Mouse (Mus musculus) heart, embryonic 13.5 days (tissue): ENCODE measurements around the gene Morn4. TPM values are rescaled to one million over a fixed set of nuclear protein-coding genes. Genes with fewer than 3 reads are reported as not detected.
"Not testable (repeated sequence)": the region's sequence is repeated elsewhere in the genome, so short reads cannot be mapped to it uniquely, and the experiment has no call there.

Experiments
- ATAC-seq: fragments of 200-750 bp; cut with Nextera tagmentation; 2 replicates; pipeline ENCODE4 v1.8.0; 2017; ENCODE audit warnings: moderate TSS enrichment; ENCODE audit not compliant: insufficient number of reproducible peaks, low FRiP score, low TSS enrichment; ENCODE audit errors: extremely low read depth
- H3K27ac ChIP-seq: fragments of 300-500 bp; sonication (generic); replicated peaks from 2 replicates; pipeline ENCODE4 v1.5.1; 2015; ENCODE audit warnings: moderate library complexity, mild to moderate bottlenecking, inconsistent platforms
- H3K27me3 ChIP-seq: fragments of 300-500 bp; sonication (generic); replicated peaks from 2 replicates; pipeline ENCODE4 v1.6.1; 2015; ENCODE audit warnings: mild to moderate bottlenecking, inconsistent platforms
- H3K36me3 ChIP-seq: fragments of 300-500 bp; sonication (generic); 2 replicates; pipeline ENCODE4 v1.6.1; 2015; ENCODE audit warnings: mild to moderate bottlenecking, inconsistent platforms
- H3K4me1 ChIP-seq: fragments of 300-500 bp; sonication (generic); 2 replicates; pipeline ENCODE4 v1.6.1; 2015; ENCODE audit warnings: inconsistent platforms
- H3K4me2 ChIP-seq: fragments of 300-500 bp; sonication (generic); 2 replicates; pipeline ENCODE4 v1.6.1; 2015; ENCODE audit warnings: inconsistent platforms, mild to moderate bottlenecking, moderate library complexity
- H3K4me3 ChIP-seq: fragments of 300-500 bp; sonication (generic); 2 replicates; pipeline ENCODE4 v1.5.1; 2015; ENCODE audit warnings: moderate library complexity, mild to moderate bottlenecking, inconsistent platforms
- H3K9ac ChIP-seq: fragments of 300-500 bp; sonication (generic); 2 replicates; pipeline ENCODE4 v1.6.1; 2015; ENCODE audit warnings: inconsistent platforms, mild to moderate bottlenecking, moderate library complexity
- H3K9me3 ChIP-seq: fragments of 300-500 bp; sonication (generic); 2 replicates; pipeline ENCODE4 v1.6.1; 2016; ENCODE audit warnings: inconsistent platforms
- WGBS: fragments of 180-500 bp; shearing (Covaris S2); methylation state at CpG from one replicate; pipeline ENCODE4 v1.1.7; 2015; ENCODE audit warnings: mixed read lengths; 5-methylcytosine and 5-hydroxymethylcytosine counted together
- polyA plus RNA-seq: library from polyadenylated mRNA; unstranded; fragments of >200 nt; fragmentation: Nextera tagmentation; extraction: Ambion mirVana; gene quantifications from 2 replicates; pipeline ENCODE4 v1.2.1, GENCODE M21; 2015

The Morn4 gene
- polyA plus RNA-seq, 1 experiment from 2014 or later: 15.3 TPM

GRCm38 (mm10) chr19:42081613-42082012 is 4.5 kb downstream of the Morn4 start:
- H3K4me2 ChIP-seq, H3K9ac ChIP-seq, H3K4me1 ChIP-seq, H3K27ac ChIP-seq, H3K4me3 ChIP-seq, H3K27me3 ChIP-seq, H3K36me3 ChIP-seq, H3K9me3 ChIP-seq, ATAC-seq: not testable (repeated sequence)
- WGBS: 88% methylated on average over 5 of the region's 5 CpGs

DNA sequence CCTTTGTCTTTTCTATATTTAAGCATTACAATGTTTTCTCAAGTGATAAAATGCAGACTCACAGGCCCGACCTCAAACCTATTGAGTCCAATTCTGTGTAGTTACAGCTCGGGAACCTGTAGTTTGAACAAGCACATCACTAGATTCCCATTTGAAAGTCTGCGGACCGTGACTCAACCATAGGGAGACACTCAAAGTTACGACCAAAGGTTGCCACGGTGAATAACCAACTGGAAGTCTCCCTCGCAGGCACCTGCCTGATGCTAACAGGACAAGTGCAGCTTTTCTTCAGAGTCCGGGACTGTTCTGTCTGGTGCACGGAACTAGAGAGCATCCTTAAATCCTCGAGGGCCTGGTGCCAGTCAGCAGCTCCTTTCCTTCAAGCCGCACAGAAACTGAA is 5.7 kb downstream of the Morn4 start:
- WGBS: 75% methylated on average over 11 of the region's 11 CpGs
- H3K4me2 ChIP-seq: no peak overlapping the region
- peaks cover 1% of the 10 kb centered on the region for H3K4me1 ChIP-seq
- H3K4me3 ChIP-seq: no peak overlapping the region
- no peaks in the 10 kb centered on the region for H3K9me3 ChIP-seq
- no peak overlapping the region for H3K9ac ChIP-seq
- no peaks in the 10 kb centered on the region for H3K27me3 ChIP-seq
- H3K36me3 ChIP-seq: peaks cover 5% of the 10 kb centered on the region; the same call in 1 of the 2 replicates
- no peak for ATAC-seq
- no peak overlapping the region for H3K27ac ChIP-seq

- no peaks in the 10 kb centered on the region for H3K9me3 ChIP-seq
- H3K4me3 ChIP-seq: no peak overlapping the region
- WGBS: 68% methylated on average over 5 of the region's 5 CpGs
- H3K9ac ChIP-seq: no peak overlapping the region
- H3K27ac ChIP-seq: no peak overlapping the region
- ATAC-seq: no peak
- no peaks in the 10 kb centered on the region for H3K4me1 ChIP-seq
- peaks cover 10% of the 10 kb centered on the region for H3K36me3 ChIP-seq
- H3K4me2 ChIP-seq: no peak overlapping the region
- H3K27me3 ChIP-seq: no peaks in the 10 kb centered on the region
These were observed 6.2 kb downstream of the Morn4 start for GRCm38 (mm10) chr19:42079950-42080349.

- ATAC-seq: no peak
- 85% methylated on average over 12 of the region's 12 CpGs for WGBS
- no peak overlapping the region for H3K9ac ChIP-seq
- H3K4me1 ChIP-seq: no peaks in the 10 kb centered on the region
- no peak overlapping the region for H3K27ac ChIP-seq
- H3K36me3 ChIP-seq: peaks cover 10% of the 10 kb centered on the region
- no peak overlapping the region for H3K4me3 ChIP-seq
- no peaks in the 10 kb centered on the region for H3K27me3 ChIP-seq
- H3K4me2 ChIP-seq: no peak overlapping the region
- no peaks in the 10 kb centered on the region for H3K9me3 ChIP-seq
These were observed 7.2 kb downstream of the Morn4 start for GRCm38 (mm10) chr19:42079006-42079405.

GRCm38 (mm10) chr19:42078566-42078965 is 7.6 kb downstream of the Morn4 start:
- ATAC-seq: no peak
- Histone ChIP-seq H3K4me2 (no peak overlapping the region), H3K9ac (no peak overlapping the region), H3K27me3 (no peaks in the 10 kb centered on the region), H3K9me3 (no peaks in the 10 kb centered on the region), H3K4me1 (no peaks in the 10 kb centered on the region), H3K36me3 (peaks cover 10% of the 10 kb centered on the region), H3K4me3 (no peak overlapping the region), H3K27ac (no peak overlapping the region)
- 86% methylated on average over 8 of the region's 8 CpGs for WGBS

DNA sequence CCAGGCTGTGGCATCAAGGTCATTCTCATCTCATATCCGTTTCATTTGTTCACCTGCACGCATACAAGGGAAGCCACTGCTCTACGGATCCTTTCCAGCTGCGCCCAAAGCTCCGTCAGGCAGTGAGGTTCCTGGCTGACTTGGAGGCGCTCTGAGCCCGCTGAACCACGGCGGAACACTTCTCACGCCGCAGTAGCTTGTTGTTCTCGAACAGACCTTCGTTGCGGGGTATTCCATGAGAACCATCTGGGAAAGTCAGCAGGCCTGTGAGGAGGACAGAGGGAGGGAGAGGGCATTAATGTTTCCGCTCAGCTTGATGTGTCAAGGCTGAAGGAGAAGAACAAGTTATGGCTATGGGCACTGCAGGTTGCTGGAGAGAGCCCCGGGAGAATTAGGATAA is 10.2 kb downstream of the Morn4 start:
- H3K4me1 ChIP-seq: no peaks in the 10 kb centered on the region
- WGBS: 87% methylated on average over 16 of the region's 16 CpGs
- no peak overlapping the region for H3K4me2 ChIP-seq
- H3K4me3 ChIP-seq: no peak overlapping the region
- H3K27ac ChIP-seq: no peak overlapping the region
- no peaks in the 10 kb centered on the region for H3K27me3 ChIP-seq
- H3K9ac ChIP-seq: no peak overlapping the region
- no peaks in the 10 kb centered on the region for H3K9me3 ChIP-seq
- no peak for ATAC-seq
- peaks cover 10% of the 10 kb centered on the region for H3K36me3 ChIP-seq

DNA sequence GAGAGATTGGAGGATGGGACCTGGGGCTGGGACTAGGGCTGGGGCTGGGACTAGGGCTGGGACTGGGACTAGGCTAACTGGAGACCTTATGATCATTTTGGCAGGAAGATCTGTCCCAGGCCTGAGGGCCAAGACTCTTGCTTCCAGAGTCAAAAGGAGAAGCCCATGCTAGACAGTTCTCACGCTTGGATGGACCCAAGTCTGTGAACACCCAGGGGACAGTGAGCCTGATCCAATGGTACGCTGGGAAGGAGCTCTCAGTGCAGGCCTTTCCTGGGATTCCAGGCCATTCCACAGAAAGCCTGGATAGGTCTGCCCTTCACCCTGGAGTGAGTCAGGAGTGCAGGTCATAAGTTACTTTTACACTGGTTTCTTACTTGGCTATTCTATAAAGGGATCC is 11.1 kb downstream of the Morn4 start:
- 67% methylated on average over 2 of the region's 2 CpGs for WGBS
- H3K9ac ChIP-seq: no peak overlapping the region
- H3K27me3 ChIP-seq: no peaks in the 10 kb centered on the region
- no peak overlapping the region for H3K4me2 ChIP-seq
- H3K4me3 ChIP-seq: no peak overlapping the region
- no peaks in the 10 kb centered on the region for H3K4me1 ChIP-seq
- no peak for ATAC-seq
- peaks cover 10% of the 10 kb centered on the region for H3K36me3 ChIP-seq
- no peaks in the 10 kb centered on the region for H3K9me3 ChIP-seq
- no peak overlapping the region for H3K27ac ChIP-seq

DNA sequence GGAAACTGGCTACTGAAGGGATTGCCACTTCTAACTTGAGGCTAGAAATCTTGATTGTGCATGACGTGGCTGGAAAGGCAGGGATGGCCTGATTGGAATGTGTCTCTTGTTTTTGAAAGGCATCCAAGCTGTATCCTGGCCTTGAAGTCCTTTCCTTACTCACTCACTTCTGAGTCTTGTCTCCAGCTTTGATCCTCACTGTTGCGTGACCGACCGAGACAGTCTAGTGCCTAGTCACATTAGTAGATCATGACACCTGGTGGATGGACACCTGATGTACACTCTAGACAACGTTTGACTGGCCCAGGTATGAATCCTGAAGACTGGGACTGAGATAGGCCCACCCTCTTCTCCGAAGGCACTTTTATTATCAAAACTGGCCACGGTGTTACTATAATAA is 13.4 kb downstream of the Morn4 start:
- Histone ChIP-seq H3K27me3 (no peaks in the 10 kb centered on the region), H3K9me3 (no peaks in the 10 kb centered on the region), H3K4me1 (peaks cover 7% of the 10 kb centered on the region; the same call in 1 of the 2 replicates), H3K9ac (no peak overlapping the region), H3K4me3 (no peak overlapping the region), H3K4me2 (no peak overlapping the region), H3K27ac (no peak overlapping the region), H3K36me3 (peaks cover 10% of the 10 kb centered on the region)
- no peak for ATAC-seq
- 61% methylated on average over 7 of the region's 7 CpGs for WGBS

DNA sequence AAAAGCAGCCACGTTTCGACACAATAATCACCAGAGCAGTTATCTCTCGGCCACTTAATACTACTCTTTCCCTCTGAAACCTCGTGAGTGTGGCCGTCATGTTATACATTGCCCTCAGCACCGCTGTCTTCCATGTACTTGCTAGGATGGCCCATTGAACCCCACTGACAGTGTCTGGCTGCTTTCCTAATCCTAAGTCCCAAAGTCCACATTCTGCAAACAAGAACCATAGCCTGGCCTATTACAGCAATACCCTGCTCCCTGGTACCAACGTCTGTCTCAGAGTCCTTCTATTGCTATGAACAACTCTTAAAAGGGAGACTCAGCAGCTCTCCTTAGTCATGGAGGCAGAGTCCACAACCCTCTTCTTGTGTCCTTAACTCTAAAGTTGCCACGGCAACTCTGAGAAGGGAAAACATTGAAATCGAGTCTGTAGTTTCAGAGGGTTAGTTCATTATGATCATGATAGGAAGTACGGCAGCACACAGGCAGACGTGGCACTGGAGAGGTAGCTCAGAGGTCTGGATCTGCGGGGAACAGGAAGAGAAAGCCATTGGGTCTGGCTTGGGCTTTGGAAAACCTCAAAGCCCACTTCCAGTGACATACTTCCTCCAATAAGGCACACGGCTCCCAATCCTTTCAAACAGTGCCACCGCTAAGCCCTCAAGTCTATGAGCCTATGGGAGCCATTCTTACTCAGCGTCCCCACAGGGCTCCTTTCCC is 14.1 kb downstream of the Morn4 start:
- WGBS: 72% methylated on average over 15 of the region's 15 CpGs
- no peak overlapping the region for H3K4me2 ChIP-seq
- no peak overlapping the region for H3K4me3 ChIP-seq
- ATAC-seq: no peak
- H3K36me3 ChIP-seq: peaks cover 10% of the 10 kb centered on the region
- peaks cover 7% of the 10 kb centered on the region; the same call in 1 of the 2 replicates for H3K4me1 ChIP-seq
- no peak overlapping the region for H3K9ac ChIP-seq
- H3K9me3 ChIP-seq: no peaks in the 10 kb centered on the region
- no peaks in the 10 kb centered on the region for H3K27me3 ChIP-seq
- H3K27ac ChIP-seq: no peak overlapping the region

- Histone ChIP-seq H3K4me3 (no peak overlapping the region), H3K9ac (no peak overlapping the region), H3K9me3 (no peaks in the 10 kb centered on the region), H3K4me1 (peaks cover 7% of the 10 kb centered on the region; the same call in 1 of the 2 replicates), H3K4me2 (no peak overlapping the region), H3K36me3 (peaks cover 10% of the 10 kb centered on the region), H3K27me3 (no peaks in the 10 kb centered on the region), H3K27ac (no peak overlapping the region)
- ATAC-seq: no peak
- WGBS: 60% methylated on average over 7 of the region's 7 CpGs
These were observed 14.9 kb downstream of the Morn4 start for GRCm38 (mm10) chr19:42071221-42071620.

GRCm38 (mm10) chr19:42069241-42069525 is 17.0 kb downstream of the Morn4 start:
- H3K4me2 ChIP-seq: peak overlapping the region; percentile 38
- H3K4me1 ChIP-seq: peaks cover 7% of the 10 kb centered on the region; the same call in 1 of the 2 replicates
- no peak overlapping the region for H3K27ac ChIP-seq
- H3K4me3 ChIP-seq: no peak overlapping the region
- H3K36me3 ChIP-seq: no peaks in the 10 kb centered on the region
- no peak for ATAC-seq
- no peaks in the 10 kb centered on the region for H3K9me3 ChIP-seq
- H3K27me3 ChIP-seq: no peaks in the 10 kb centered on the region
- 40% methylated on average over 6 of the region's 6 CpGs for WGBS
- H3K9ac ChIP-seq: no peak overlapping the region

GRCm38 (mm10) chr19:42068441-42069240 is 17.5 kb downstream of the Morn4 start:
- no peaks in the 10 kb centered on the region for H3K36me3 ChIP-seq
- H3K4me1 ChIP-seq: peaks cover 7% of the 10 kb centered on the region; the same call in 1 of the 2 replicates
- H3K4me2 ChIP-seq: peak overlapping the region; percentile 38
- H3K27me3 ChIP-seq: no peaks in the 10 kb centered on the region
- no peak overlapping the region for H3K27ac ChIP-seq
- 64% methylated on average over 11 of the region's 11 CpGs for WGBS
- no peak for ATAC-seq
- no peak overlapping the region for H3K9ac ChIP-seq
- H3K9me3 ChIP-seq: no peaks in the 10 kb centered on the region
- H3K4me3 ChIP-seq: no peak overlapping the region
